Mouse (Mus musculus) midbrain, postnatal 0 days (tissue): ENCODE measurements at regions not wholly inside any gene's neighbourhood (a gene's known extent, or its start where the extent isn't known, plus 50 kb on each side); places are given as distances from the start of the nearest gene placed in this dataset.
"Not testable (repeated sequence)": the region's sequence is repeated elsewhere in the genome, so short reads cannot be mapped to it uniquely, and the experiment has no call there.

Source experiments
- ATAC-seq: fragments of 200-750 bp; cut with Nextera tagmentation; 2 replicates; pipeline ENCODE4 v1.8.0; 2017; ENCODE audit warnings: moderate number of reproducible peaks, mild to moderate bottlenecking, moderate TSS enrichment, moderate library complexity; ENCODE audit not compliant: low FRiP score
- DNase-seq: peaks from one replicate; pipeline ENCODE4 v3.0.0-alpha.2; 2015; ENCODE audit warnings: low spot score
- H3K27ac ChIP-seq: fragments of 300-500 bp; sonication (generic); 2 replicates; pipeline ENCODE4 v1.5.1; 2014; ENCODE audit warnings: low read depth, mild to moderate bottlenecking, low read length, mixed read lengths
- H3K27me3 ChIP-seq: fragments of 300-500 bp; sonication (generic); 2 replicates; pipeline ENCODE4 v1.6.1; 2014; ENCODE audit warnings: low read length, control low read depth, mixed read lengths; ENCODE audit not compliant: insufficient read depth
- H3K36me3 ChIP-seq: fragments of 300-500 bp; sonication (generic); 2 replicates; pipeline ENCODE4 v1.6.1; 2014; ENCODE audit warnings: low read length, control low read depth, mixed read lengths; ENCODE audit not compliant: insufficient read depth
- H3K4me1 ChIP-seq: fragments of 300-500 bp; sonication (generic); 2 replicates; pipeline ENCODE4 v1.6.1; 2014; ENCODE audit warnings: mild to moderate bottlenecking, control low read depth, antibody characterized with exemption, low read length, mixed read lengths; ENCODE audit not compliant: insufficient read depth
- H3K4me2 ChIP-seq: fragments of 300-500 bp; sonication (generic); 2 replicates; pipeline ENCODE4 v1.6.1; 2014; ENCODE audit warnings: low read depth, mild to moderate bottlenecking, low read length, mixed read lengths; ENCODE audit not compliant: poor library complexity, severe bottlenecking
- H3K4me3 ChIP-seq: fragments of 300-500 bp; sonication (generic); 2 replicates; pipeline ENCODE4 v1.5.1; 2014; ENCODE audit warnings: low read depth, mild to moderate bottlenecking, low read length, moderate library complexity
- H3K9ac ChIP-seq: fragments of 300-500 bp; sonication (generic); replicated peaks from 2 replicates; pipeline ENCODE4 v1.6.1; 2014; ENCODE audit warnings: mild to moderate bottlenecking, low read length, moderate library complexity, mixed read lengths; ENCODE audit not compliant: poor library complexity, severe bottlenecking
- H3K9me3 ChIP-seq: fragments of 300-500 bp; sonication (generic); 2 replicates; pipeline ENCODE4 v1.6.1; 2016; ENCODE audit warnings: low read length, control low read depth
- CTCF ChIP-seq: IDR thresholded peaks from 2 replicates; pipeline ENCODE4 v1.5.1; 2016; ENCODE audit warnings: antibody characterized with exemption, mild to moderate bottlenecking
- WGBS: fragments of 180-500 bp; shearing (Covaris S2); extraction: QIAGEN DNeasy Blood & Tissue Kit; methylation state at CpG from one replicate; pipeline ENCODE4 v1.1.7; 2014; 5-methylcytosine and 5-hydroxymethylcytosine counted together

GRCm38 (mm10) chr1:146002010-146002409 is 492.6 kb upstream of the Brinp3 start:
- no peak for TF ChIP-seq CTCF
- WGBS, result 74% methylated on average over 1 of the region's 1 CpGs
- no peaks in the 10 kb centered on the region for H3K4me1 ChIP-seq
- H3K27ac ChIP-seq, result no peak overlapping the region
- no peak for ATAC-seq
- H3K36me3 ChIP-seq, result no peaks in the 10 kb centered on the region
- no peaks in the 10 kb centered on the region for H3K27me3 ChIP-seq
- DNase-seq, result no peak
- no peaks in the 10 kb centered on the region for H3K9me3 ChIP-seq
- H3K4me3 ChIP-seq, result no peak overlapping the region
- H3K4me2 ChIP-seq, result no peak overlapping the region
- H3K9ac ChIP-seq, result no peak overlapping the region

- no peak overlapping the region for H3K4me2 ChIP-seq
- TF ChIP-seq CTCF, result no peak
- no peak for ATAC-seq
- no peaks in the 10 kb centered on the region for H3K9me3 ChIP-seq
- 82% methylated on average over 2 of the region's 2 CpGs for WGBS
- no peak overlapping the region for H3K4me3 ChIP-seq
- H3K36me3 ChIP-seq, result no peaks in the 10 kb centered on the region
- no peak overlapping the region for H3K27ac ChIP-seq
- H3K9ac ChIP-seq, result no peak overlapping the region
- no peaks in the 10 kb centered on the region for H3K4me1 ChIP-seq
- no peaks in the 10 kb centered on the region for H3K27me3 ChIP-seq
- DNase-seq, result no peak
These were observed 479.5 kb upstream of the Brinp3 start for GRCm38 (mm10) chr1:146015075-146015474.

GRCm38 (mm10) chr1:146026660-146027059 is 467.9 kb upstream of the Brinp3 start:
- Histone ChIP-seq H3K27me3 (no peaks in the 10 kb centered on the region), H3K4me3 (no peak overlapping the region), H3K27ac (no peak overlapping the region), H3K9ac (no peak overlapping the region), H3K4me1 (no peaks in the 10 kb centered on the region), H3K9me3 (no peaks in the 10 kb centered on the region), H3K4me2 (no peak overlapping the region), H3K36me3 (no peaks in the 10 kb centered on the region)
- ATAC-seq, result no peak
- no peak for TF ChIP-seq CTCF
- no peak for DNase-seq

GRCm38 (mm10) chr1:146027650-146028049 is 466.9 kb upstream of the Brinp3 start:
- WGBS, result 89% methylated on average over 4 of the region's 4 CpGs
- Histone ChIP-seq H3K4me3 (no peak overlapping the region), H3K9me3 (no peaks in the 10 kb centered on the region), H3K9ac (no peak overlapping the region), H3K27ac (no peak overlapping the region), H3K27me3 (no peaks in the 10 kb centered on the region), H3K4me2 (no peak overlapping the region), H3K4me1 (no peaks in the 10 kb centered on the region), H3K36me3 (no peaks in the 10 kb centered on the region)
- TF ChIP-seq CTCF, result no peak
- no peak for ATAC-seq
- peak; percentile 56 for DNase-seq

DNA sequence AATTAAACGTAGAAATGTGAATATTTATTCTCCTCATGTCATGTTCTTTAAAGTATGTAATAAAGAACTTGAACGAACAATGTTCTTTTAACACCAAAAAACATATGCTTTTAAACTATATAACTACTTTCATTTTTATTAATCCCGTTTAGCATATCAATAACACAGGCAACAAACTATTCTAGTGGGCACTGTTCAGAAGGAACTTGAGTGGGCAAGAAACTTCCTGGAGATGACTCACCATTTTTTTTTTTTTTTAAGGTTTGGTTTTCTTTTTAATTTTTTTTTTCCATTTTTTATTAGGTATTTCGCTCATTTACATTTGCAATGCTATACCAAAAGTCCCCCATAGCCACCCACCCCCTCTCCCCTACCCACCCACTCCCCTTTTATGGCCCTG is 462.2 kb upstream of the Brinp3 start:
- not testable (repeated sequence) for H3K4me1 ChIP-seq, H3K27me3 ChIP-seq, H3K4me2 ChIP-seq, ATAC-seq, DNase-seq, H3K36me3 ChIP-seq, H3K4me3 ChIP-seq, H3K9ac ChIP-seq, H3K9me3 ChIP-seq, H3K27ac ChIP-seq
- WGBS, result 94% methylated on average over 4 of the region's 4 CpGs

GRCm38 (mm10) chr1:146032926-146033325 is 461.6 kb upstream of the Brinp3 start:
- not testable (repeated sequence) for H3K4me3 ChIP-seq, H3K9ac ChIP-seq, H3K4me1 ChIP-seq, ATAC-seq, H3K9me3 ChIP-seq, DNase-seq, H3K27me3 ChIP-seq, H3K27ac ChIP-seq, H3K4me2 ChIP-seq, H3K36me3 ChIP-seq
- 88% methylated on average over 3 of the region's 3 CpGs for WGBS

DNA sequence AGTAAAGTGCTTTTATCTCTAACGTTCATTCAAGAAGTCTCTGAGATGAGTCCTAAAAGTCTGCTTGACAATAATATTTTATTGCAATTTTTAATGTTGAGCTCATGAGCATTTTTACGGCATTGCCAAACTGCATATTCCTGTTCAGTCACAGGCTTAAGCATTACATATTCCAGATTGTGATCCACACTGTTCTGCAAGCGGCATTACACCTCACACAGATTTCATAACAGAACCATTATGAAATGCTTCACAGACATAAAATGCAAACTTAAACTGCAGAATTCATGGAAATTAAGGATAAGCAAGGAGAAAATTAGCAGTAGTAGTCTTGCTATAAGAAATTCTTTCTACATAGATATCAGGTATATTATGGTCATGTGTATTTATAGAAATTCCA is 442.1 kb upstream of the Brinp3 start:
- TF ChIP-seq CTCF, result no peak

More for the DNA sequence above, 442.1 kb upstream of the Brinp3 start:
- DNase-seq (no peak), ATAC-seq (no peak)
- no peaks in the 10 kb centered on the region for H3K27me3 ChIP-seq
- no peak overlapping the region for H3K9ac ChIP-seq
- H3K4me3 ChIP-seq, result no peak overlapping the region
- H3K36me3 ChIP-seq, result no peaks in the 10 kb centered on the region
- no peak overlapping the region for H3K4me2 ChIP-seq
- no peak overlapping the region for H3K27ac ChIP-seq
- 86% methylated on average over 3 of the region's 3 CpGs for WGBS
- H3K9me3 ChIP-seq, result no peaks in the 10 kb centered on the region
- H3K4me1 ChIP-seq, result no peaks in the 10 kb centered on the region
